Mouse (Mus musculus): ENCODE results near the gene Ifnlr1.
A peak's percentile ranks its signal among the peaks of the same experiment; 100 is the strongest.
"Not testable (repeated sequence)": the region's sequence is repeated elsewhere in the genome, so short reads cannot be mapped to it uniquely, and the experiment has no call there.

The Ifnlr1 gene

DNA sequence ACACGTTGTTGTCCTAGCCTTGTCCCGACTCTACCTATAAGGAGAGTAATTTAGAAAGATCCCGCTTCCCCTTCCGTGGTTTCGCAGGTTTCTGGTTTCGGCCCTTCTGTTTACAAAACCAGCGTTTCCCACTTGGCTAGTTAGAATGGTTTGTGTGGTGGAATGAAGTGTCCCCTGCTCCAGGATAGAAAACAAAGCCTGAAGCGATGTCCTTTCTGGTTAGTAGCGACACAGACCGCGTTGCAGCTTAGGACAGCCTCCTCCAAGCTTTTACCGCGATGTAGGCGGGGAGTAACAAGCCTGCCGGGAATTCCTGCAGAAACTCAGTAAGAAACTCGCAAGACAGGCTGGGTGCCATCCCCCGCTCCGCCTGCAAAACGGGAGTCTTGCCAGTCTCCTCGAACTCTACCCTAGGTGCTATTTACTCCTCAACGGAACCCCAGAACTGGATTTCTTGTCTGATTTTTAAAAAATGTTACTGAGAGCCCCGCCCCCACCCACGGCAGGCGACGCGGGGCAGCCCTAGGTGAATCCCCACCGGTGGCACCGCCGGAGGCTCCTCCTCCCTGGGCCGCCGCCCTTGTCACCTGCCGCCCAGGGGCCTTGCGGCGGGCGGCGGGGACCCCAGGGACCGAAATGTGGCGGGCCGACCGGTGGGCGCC lies at the start of gene Ifnlr1:
TSS of gene Ifnlr1 (plus strand) at position 382 of the 662 bp plus-strand sequence.
- peak; percentile 29 for DNase-seq (ENCODE audit: low spot score)

DNA sequence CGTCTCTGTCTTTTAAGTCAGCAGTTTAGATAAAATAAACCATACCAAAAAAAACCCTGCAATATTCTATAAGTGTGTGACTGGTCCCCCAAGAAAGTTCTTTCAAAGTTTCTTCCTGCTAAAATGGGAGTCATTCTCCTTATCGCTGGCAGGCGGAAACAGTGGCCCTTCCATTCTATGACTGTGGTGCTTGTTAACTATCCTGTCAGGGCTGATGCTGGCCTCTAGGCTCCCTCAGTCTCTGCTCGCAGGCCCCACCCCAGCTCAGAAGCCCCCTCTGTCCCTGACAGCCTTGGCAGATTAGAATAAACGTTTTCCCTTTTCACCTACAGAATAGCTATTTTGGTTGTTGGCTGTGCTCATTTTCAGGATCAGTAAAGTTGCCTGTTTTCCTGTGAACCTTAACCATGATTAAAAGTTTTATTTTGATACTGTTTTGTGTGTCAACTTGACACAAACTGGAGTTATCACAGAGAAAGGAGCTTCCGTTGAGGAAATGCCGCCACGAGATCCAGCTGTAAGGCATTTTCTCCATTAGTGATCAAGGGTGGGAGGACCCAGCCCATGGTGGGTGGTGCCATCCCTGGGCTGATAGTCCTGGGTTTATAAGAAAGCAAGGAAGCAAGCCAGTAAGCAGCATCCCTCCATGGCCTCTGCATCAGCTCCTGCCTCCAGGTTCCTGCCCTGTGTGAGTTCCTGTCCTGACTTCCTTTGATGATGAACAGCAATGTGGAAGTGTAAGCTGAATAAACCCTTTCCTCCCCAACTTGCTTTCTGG lies 44.6 kb upstream of the Ifnlr1 start:
- not testable (repeated sequence) for DNase-seq (ENCODE audit: low spot score)

DNA sequence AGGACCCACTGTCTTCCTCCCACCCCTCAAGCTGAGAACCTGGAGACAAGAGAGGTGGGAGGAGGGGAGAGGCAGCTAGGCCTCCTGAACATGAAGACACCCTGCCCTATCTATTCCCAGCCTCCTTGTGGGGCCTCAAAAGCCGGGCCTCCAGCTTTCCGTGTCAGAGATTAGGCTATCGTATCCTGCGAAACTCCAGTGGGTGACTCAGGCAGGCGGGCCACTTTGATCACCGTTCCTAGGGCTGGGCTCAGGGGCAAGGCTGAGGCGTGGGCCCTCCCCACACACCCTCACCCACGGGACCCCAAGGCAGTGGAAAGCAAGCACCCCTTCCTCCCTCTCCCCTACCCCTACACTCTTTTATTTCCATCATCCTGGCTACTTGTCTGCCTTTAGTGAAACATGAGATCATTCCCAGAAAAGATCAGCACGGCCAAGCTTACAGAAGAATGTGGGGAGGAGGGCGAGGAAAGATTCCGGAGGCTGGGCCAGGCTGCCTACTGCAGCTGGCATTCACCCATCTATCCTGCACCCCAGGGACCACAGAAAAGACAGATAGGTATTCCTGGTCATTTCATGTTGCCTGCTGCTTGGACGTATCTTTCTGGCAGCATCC lies 41.0 kb upstream of the Ifnlr1 start:
- DNase-seq (ENCODE audit: low spot score) = no peak

DNA sequence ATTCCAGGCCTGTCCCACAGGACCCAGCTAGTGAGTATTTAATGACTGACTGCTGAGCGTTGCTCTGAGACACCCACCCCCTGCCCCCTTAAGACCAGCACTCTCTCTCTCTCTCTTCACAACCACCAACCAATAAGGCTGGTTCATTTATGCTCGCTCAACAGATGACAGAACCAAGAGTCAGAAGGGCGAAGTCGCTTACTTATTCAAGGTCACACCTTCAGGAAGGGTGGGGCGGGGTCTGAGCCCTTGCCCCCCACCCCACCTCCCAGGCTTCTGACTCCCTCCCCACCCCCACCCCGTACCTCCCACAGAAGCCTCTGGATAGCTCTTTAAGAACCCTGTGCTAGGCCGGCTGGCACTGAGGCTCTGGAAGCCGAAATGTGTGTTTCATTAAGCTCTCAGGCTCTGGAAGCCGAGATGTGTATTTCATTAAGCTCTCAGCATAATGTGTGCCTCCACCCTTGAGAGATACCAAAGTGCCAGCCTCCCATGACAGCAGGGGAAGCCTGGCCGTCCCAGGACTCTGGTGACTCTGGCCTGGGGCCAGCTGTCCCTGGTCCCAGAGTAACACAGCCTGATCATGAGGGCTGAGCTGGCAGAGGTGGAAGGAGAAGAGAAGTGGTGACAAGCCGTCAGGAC lies 33.0 kb upstream of the Ifnlr1 start:
- DNase-seq (ENCODE audit: low spot score) = no peak

DNA sequence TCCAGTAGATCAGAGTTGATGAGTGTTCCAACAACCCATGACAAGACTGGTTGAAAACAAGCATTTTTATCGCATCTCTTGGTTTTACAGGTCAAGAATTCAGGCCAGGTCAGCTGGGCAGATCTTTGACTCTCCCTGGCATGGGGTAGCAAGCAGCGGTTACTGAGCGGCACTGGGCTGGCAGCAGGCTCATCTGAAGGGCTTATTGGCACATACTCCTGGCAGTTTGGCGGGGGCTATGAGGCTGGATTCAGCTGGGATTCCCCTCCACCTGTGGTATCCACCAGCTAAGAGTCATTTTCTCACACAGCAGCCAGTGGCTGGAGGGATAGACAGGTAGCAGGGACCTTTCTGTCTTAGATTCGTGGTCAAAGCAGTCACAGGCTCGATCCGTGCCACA lies 32.1 kb upstream of the Ifnlr1 start:
- DNase-seq (ENCODE audit: low spot score) = no peak

DNA sequence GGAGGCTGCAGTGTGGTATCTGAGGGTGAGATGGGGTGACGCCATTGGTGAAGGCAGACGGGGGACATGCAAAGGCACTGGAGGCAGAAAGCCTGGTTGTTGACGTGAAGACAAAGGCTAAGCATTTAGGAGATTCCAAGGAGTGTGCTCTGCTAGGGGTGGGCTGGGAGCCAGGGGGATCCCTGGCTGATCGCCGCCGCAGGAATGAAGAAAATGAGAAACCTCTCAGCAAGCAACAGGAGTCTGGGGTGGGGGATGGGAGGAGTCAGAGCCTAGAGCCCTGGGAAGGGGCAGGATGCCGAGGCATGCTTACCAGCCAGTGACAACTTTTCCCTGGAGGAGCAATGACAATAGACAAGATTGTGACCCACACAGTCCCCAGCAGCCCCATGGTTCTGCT lies 30.6 kb upstream of the Ifnlr1 start:
- DNase-seq (ENCODE audit: low spot score) = no peak

DNA sequence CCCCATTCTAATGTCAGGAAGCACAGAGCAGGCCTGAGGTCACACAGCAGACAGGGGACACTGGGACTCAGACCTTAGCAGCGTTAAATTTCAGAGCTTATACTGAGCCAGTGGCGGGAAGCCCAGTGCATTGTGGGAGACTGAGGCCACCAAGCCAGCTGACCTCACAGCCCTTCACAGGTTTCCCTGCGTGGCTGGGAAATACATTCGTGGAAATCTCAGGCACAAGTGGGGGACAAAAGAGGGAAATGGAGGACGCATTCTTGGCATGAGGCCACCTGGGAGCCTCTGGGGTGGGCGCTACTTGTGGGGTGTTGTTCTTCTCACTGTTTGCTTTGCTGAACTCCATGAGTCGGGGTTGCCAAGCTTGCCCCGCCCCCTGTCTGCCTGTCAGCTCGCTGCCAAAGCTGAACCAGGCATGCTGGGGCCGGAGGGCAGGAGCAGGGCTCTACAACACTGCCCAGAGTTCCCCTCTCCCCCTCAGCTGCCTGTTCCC lies 29.9 kb upstream of the Ifnlr1 start:
- no peak for DNase-seq (ENCODE audit: low spot score)

DNA sequence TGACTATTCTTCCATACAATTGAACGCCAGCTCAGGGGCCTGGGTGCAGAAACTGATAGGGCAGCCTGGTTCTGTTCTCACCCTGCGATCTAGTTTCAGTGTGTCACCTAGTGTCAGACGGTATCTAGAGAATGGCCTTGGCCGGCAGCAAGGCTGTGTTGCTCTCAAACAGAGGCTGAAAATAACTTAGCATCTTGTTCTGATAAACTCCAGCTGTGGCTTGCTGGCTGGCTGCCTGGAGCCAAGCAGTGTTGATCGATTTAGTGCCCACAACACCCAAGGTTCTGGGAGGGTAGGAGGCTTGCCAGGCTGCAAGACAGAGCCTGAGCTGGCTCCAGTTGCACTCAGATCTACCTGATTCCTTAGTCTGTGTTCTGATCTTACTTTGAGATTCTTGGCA lies 27.6 kb upstream of the Ifnlr1 start:
- no peak for DNase-seq (ENCODE audit: low spot score)

DNA sequence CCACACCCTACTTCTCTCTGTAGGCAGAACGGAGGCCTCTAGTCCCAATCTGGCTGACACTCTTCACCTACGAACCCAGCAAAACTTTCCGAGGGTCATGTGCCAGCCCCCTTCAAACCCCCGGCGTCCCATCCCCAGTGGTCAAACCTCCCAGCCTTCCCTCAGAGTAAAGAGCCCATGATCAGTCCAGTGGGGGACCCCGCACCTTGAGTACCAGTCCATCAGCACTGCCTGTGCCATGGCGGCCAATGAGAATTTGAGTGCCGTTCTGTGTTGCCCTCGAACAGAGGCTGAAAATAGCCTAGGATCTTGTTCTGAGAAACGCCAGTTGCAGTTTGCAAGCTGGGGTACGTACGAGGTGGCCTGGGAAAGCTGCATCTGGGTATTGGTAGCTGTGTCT lies 27.2 kb upstream of the Ifnlr1 start:
- DNase-seq (ENCODE audit: low spot score) = no peak

DNA sequence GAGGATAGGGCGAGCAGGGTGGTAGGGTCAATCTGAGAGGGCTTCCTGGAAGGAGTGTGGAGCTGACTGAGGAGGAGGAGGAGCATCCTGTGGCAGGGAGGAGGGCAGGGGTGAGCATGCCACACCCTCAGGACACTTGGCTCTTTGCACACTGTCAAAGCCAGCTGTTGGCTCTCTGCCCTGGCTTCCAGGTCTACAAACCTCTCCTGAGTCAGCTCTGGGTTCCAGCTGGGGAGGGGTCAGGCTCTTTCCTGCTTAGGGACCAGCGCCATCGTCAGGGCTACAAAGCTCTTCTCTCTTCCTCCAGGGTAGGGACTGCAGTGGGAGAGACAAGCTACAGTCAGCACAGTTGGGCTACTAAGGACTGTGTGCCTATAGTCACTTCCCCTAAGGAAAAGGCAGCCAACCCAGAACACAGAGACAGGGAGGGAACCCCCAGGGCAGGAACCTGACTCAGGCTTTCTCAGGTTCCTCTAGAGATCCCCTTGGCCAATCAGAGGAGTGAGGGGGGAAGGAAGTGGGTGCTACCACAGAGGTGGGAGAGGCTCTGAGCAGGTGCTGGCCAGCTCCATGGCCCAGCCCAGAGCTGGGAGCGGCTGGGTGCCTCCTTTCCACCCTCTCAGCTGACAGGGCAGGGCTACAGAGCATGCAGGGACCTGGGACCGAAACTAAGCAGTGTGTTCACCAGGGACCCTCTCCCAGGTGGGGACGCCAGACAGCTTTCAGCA lies 24.8 kb upstream of the Ifnlr1 start:
- no peak for DNase-seq (ENCODE audit: low spot score)

DNA sequence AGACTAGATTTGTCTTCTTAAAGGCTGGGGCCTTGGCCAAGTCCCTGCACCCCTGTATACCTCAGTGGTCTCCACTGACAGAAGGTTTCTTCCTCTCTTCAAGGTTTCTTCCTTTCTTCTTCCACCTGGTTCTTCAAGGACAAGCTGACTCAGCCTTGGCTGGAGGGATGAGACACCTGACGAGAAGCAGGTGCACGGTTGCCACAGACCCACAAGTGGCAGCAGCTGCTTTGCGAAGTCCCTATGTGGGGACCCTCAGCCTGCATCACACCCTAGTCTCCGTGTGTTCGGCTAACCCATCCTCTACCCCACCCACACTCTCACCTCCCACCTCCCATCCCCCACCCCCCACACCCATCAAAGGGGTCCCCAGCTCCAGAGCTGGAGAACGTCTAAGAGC lies 24.1 kb upstream of the Ifnlr1 start:
- no peak for DNase-seq (ENCODE audit: low spot score)

DNA sequence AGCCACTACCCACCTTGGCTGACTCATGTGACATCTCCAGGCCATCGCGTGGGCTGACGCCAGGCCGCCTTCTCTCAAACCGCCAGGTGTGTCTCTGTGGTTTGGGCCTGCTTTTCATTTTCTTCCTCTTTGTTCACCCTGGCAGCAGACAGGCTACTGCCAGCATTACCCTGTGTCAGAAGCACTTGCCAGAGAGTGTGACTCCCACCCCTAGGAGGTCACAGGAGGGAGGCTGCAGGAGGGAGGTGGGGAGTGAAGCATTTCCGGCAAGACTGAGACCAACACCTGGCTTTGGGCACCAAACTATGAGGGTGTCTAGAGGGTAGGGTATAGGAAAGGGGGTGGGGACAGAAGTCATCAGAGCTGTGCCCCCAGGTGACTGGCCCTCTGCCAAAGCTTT lies 21.4 kb upstream of the Ifnlr1 start:
- DNase-seq (ENCODE audit: low spot score) = no peak

DNA sequence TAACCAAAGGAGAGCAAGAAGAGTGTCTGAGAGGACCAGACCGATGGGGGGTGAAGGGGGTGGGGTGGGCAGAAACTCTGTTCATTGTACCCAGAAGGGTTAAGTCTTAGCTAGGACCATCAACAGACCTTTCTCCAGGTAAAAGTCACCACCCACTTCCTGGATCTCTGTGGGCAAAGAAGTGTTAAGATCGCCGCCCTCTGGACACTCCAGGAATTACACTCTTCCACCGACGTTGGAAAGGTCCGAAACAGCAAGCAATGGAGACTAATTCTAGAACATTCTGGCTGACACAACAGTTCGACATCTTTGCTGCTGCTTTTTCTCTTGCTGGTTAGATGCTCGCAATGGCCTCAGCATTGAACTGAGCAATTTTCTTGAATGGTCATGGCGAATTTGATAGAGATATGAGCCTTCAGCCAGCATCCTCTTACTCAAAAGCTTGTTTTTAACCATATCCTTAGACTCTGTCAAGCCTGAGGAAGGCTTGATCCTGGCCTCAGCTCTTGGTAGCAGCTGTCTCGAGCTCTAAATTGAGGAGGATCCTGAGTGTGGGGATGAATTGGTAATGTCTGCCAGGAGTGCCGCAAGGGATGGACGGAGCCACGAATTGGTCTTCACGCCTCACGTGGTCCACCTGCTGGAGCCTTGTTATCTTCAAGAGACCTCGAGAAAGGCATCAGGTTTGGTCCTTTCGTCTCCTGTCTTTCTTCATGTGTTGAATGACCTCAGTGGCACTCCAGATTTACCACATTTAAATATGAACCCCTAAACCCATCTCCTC lies 19.7 kb upstream of the Ifnlr1 start:
- DNase-seq (ENCODE audit: low spot score) = no peak

DNA sequence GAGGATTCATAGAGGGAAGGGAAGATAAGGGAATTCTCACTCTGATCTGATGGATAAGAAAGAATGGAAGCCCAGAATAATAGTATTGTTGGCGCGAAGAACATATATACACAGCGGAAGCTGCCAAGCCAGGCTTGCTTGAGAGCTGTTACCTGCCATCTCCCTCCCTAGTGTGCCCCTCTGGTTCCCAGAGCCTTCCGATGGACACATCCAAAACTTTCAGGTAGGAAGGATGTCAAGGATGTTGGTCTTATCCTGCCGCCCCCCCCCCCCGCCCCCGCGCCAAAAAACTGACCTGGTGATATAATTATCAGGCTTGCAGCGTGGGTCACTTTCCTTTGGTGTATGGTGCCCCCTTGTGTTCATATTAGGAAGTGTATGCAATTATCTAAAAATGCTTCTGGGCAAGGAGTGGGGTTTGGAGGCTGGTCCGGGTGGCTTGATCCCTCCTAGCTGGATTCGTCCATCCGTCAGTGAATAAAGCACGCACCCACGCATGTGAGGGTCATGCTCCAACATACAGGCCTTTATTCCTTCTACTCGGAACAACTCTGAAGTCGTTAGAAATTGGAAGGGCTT lies 18.7 kb upstream of the Ifnlr1 start:
- no peak for DNase-seq (ENCODE audit: low spot score)

DNA sequence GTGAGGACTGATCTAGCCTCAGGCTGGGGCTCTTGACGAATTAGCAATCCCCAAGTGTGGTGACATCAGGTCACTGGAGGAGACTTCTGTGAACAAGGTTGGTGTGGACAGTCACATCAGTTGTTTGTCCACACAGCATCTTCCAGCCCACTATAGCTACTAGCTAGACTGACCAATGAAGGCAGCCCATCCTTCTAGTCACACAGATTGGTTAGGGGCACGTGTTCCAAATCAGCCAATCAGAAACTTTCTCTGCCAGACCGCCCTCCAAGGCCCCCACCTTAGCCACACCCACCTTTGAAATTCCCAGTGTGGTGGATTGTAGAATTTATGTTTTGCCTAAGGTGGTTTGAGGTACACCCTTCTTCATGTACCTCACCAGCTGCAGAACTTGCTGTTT lies 12.6 kb upstream of the Ifnlr1 start:
- no peak for DNase-seq (ENCODE audit: low spot score)

DNA sequence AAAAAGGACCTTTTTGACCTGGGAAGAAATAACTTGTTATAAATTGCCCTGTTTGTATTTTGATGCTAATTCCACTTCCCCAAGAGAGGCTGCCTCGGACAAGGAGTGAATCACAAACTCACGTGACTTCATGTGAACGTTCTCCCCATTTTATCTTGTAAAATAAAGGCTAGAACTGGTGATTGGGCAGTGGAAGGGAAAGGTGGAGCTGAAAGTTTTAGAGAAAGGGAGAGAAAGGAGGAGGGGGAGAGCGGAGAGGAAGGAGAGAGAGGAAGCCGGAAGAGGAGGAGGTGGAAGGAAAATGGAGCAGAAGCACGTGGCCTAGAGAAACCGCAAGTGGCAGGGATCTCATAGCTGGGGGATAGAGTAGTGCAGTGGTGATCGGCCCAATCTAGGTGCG lies 11.1 kb upstream of the Ifnlr1 start:
- DNase-seq (ENCODE audit: low spot score) = no peak

DNA sequence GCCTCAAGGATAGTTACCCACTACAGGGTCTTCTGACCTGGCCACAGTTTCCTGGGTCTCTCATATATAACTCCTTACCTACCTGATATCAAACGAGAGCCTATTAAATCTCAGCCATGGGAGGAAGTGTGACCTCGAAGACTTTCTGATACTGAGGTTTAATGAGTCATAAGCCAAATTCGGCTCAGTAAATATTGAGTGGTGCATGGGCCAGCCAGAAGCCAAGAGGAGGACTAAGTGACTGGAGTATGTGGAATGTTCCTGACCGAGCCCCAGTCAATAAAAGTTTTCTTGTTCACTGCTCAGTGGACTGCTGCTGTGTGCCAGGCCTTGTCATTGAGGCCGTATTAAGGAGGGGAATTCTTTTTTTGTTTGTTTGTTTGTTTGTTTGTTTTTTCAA lies 9.6 kb upstream of the Ifnlr1 start:
- no peak for DNase-seq (ENCODE audit: low spot score)

DNA sequence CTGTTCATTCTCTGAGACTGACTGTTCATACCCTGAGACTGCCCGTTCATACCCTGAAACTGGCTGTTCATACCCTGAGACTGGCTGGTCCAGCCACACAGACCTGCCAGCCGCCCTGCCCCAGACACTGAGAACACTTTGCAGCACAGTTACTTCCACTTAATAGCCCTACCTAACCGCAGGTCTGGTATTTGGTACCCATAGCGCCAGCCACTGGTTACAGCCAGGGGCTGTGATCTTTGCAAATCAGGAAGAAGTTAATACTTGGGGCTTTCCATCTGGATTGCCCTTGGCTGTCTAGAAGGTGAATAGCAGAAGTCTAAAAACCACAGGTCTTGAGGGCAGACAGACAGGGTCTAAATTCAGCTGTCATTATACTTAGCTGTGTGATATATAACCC lies 6.8 kb upstream of the Ifnlr1 start:
- DNase-seq (ENCODE audit: low spot score) = no peak

DNA sequence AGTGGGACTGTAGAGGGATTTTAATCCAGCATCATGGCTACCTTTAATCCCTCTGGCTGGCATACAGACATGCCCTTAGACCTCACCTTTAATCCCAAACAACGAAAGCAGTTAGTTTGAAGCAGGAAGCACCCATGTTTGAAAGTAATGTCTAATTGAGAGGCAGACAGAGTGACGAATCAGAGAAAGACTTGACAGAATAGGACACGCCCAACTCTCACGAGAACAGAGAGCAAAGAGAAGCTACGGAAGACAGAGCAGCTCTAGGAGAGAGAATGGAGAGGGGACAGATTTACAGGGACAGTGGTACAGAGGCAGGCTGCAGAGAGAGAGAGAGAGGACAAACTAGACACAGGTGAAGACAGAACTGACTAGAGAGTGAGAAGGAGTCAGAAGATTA lies 4.3 kb upstream of the Ifnlr1 start:
- DNase-seq (ENCODE audit: low spot score) = no peak

DNA sequence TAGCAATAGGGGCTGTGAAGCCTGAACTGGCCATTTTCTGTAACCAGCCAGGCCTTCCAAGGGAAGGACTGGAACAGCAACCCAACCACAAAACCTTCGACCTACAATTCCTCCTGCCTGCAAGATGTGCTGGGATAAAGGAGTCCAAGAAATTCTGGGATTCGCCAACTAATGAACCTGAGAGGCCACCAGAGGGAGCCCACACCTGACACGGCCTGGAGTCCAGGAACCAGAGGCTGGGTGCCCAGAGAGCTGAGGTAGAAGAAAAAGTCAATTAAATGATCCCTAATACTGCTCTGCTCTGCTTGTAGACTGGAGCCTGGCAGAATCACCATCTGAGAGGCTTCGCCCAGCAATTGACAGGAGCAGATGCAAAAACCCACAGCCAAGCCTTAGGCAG lies 2.5 kb upstream of the Ifnlr1 start:
- DNase-seq (ENCODE audit: low spot score) = no peak

DNA sequence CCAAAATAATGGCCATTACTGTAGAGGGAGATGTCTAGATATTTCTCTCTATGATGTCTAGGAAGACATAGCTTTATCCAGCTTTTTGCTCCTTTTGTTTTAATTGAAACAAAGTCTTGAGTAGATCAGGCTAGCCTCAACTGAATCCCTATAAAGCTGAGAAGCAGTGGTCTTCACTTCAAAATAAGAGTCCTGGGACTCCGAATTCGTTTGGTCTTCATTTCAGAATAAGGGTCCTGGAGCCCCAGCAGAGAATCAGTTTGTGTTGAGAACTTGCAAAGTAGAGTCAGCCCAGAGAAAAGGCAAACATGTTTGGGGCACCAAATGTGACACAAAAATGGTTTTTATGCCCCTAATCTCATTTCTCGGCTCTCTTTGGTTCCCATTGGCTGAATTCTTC lies 1.4 kb upstream of the Ifnlr1 start:
- DNase-seq (ENCODE audit: low spot score) = no peak
